Mouse (Mus musculus) midbrain, embryonic 11.5 days (tissue): ENCODE measurements around the gene Opcml. TPM values are rescaled to one million over a fixed set of nuclear protein-coding genes. Genes with fewer than 3 reads are reported as not detected.

Experiments used
- ATAC-seq: fragments of 200-750 bp; cut with Nextera tagmentation; 2 replicates; pipeline ENCODE4 v1.8.0; 2017; ENCODE audit warnings: moderate TSS enrichment, moderate library complexity; ENCODE audit not compliant: low FRiP score
- DNase-seq: peaks from one replicate; pipeline ENCODE4 v3.0.0; 2015; ENCODE audit warnings: low spot score; ENCODE audit errors: missing footprints
- H3K27ac ChIP-seq: fragments of 300-500 bp; sonication (generic); 2 replicates; pipeline ENCODE4 v1.5.1; 2014; ENCODE audit warnings: low read depth, low read length
- H3K27me3 ChIP-seq: fragments of 300-500 bp; sonication (generic); 2 replicates; pipeline ENCODE4 v1.6.1; 2014; ENCODE audit warnings: mild to moderate bottlenecking, low read length, moderate library complexity, mixed read lengths; ENCODE audit not compliant: control insufficient read depth, insufficient read depth
- H3K36me3 ChIP-seq: fragments of 300-500 bp; sonication (generic); 2 replicates; pipeline ENCODE4 v1.6.1; 2014; ENCODE audit warnings: mild to moderate bottlenecking, low read length, moderate library complexity, mixed read lengths; ENCODE audit not compliant: control insufficient read depth, insufficient read depth
- H3K4me1 ChIP-seq: fragments of 300-500 bp; sonication (generic); 2 replicates; pipeline ENCODE4 v1.6.1; 2014; ENCODE audit warnings: low read length; ENCODE audit not compliant: control insufficient read depth, insufficient read depth
- H3K4me2 ChIP-seq: fragments of 300-500 bp; sonication (generic); 2 replicates; pipeline ENCODE4 v1.6.1; 2014; ENCODE audit warnings: mild to moderate bottlenecking, moderate library complexity
- H3K4me3 ChIP-seq: fragments of 300-500 bp; sonication (generic); 2 replicates; pipeline ENCODE4 v1.5.1; 2014; ENCODE audit warnings: low read depth, low read length
- H3K9ac ChIP-seq: fragments of 300-500 bp; sonication (generic); 2 replicates; pipeline ENCODE4 v1.6.1; 2014; ENCODE audit warnings: low read length
- H3K9me3 ChIP-seq: fragments of 300-500 bp; sonication (generic); 2 replicates; pipeline ENCODE4 v1.6.1; 2016; ENCODE audit warnings: low read length; ENCODE audit not compliant: control insufficient read depth
- WGBS: fragments of 180-500 bp; shearing (Covaris S2); extraction: QIAGEN DNeasy Blood & Tissue Kit; methylation state at CpG from one replicate; pipeline ENCODE4 v1.1.7; 2014; 5-methylcytosine and 5-hydroxymethylcytosine counted together
- polyA plus RNA-seq: library from polyadenylated mRNA; unstranded; fragments of >200 nt; fragmentation: Nextera tagmentation; extraction: Ambion mirVana; gene quantifications from 2 replicates; pipeline ENCODE4 v1.2.1, GENCODE M21; 2014

The Opcml gene
- polyA plus RNA-seq, 1 experiment from 2014 or later = 3.2 TPM

GRCm38 (mm10) chr9:27963385-27963784 lies 172.8 kb downstream of the Opcml start:
- ATAC-seq = no peak
- no peak overlapping the region for H3K9ac ChIP-seq
- H3K4me1 ChIP-seq = no peaks in the 10 kb centered on the region
- H3K9me3 ChIP-seq = no peaks in the 10 kb centered on the region
- 77% methylated on average over 2 of the region's 2 CpGs for WGBS
- H3K27ac ChIP-seq = no peak overlapping the region
- no peak overlapping the region for H3K4me3 ChIP-seq
- no peaks in the 10 kb centered on the region for H3K27me3 ChIP-seq
- no peak for DNase-seq
- H3K36me3 ChIP-seq = no peaks in the 10 kb centered on the region
- H3K4me2 ChIP-seq = no peak overlapping the region

- H3K27ac ChIP-seq = no peak overlapping the region
- 84% methylated on average over 10 of the region's 10 CpGs for WGBS
- H3K9me3 ChIP-seq = no peaks in the 10 kb centered on the region
- no peaks in the 10 kb centered on the region for H3K36me3 ChIP-seq
- H3K9ac ChIP-seq = no peak overlapping the region
- no peak for DNase-seq
- no peaks in the 10 kb centered on the region for H3K27me3 ChIP-seq
- ATAC-seq = no peak
- no peaks in the 10 kb centered on the region for H3K4me1 ChIP-seq
- no peak overlapping the region for H3K4me3 ChIP-seq
- H3K4me2 ChIP-seq = no peak overlapping the region
These were observed 174.5 kb downstream of the Opcml start for GRCm38 (mm10) chr9:27964902-27965550.

GRCm38 (mm10) chr9:27968266-27968665 lies 177.7 kb downstream of the Opcml start:
- DNase-seq (no peak), ATAC-seq (no peak)
- H3K9me3 ChIP-seq = no peaks in the 10 kb centered on the region
- no peaks in the 10 kb centered on the region for H3K4me1 ChIP-seq
- H3K4me2 ChIP-seq = no peak overlapping the region
- H3K27ac ChIP-seq = no peak overlapping the region
- H3K36me3 ChIP-seq = no peaks in the 10 kb centered on the region
- no peak overlapping the region for H3K9ac ChIP-seq
- H3K4me3 ChIP-seq = no peak overlapping the region
- no peaks in the 10 kb centered on the region for H3K27me3 ChIP-seq

GRCm38 (mm10) chr9:27972293-27972692 lies 181.7 kb downstream of the Opcml start:
- no peaks in the 10 kb centered on the region for H3K36me3 ChIP-seq
- H3K27me3 ChIP-seq = no peaks in the 10 kb centered on the region
- H3K4me2 ChIP-seq = no peak overlapping the region
- no peaks in the 10 kb centered on the region for H3K9me3 ChIP-seq
- H3K4me3 ChIP-seq = no peak overlapping the region
- H3K4me1 ChIP-seq = no peaks in the 10 kb centered on the region
- H3K9ac ChIP-seq = no peak overlapping the region
- no peak for DNase-seq
- 86% methylated on average over 5 of the region's 5 CpGs for WGBS
- no peak for ATAC-seq
- no peak overlapping the region for H3K27ac ChIP-seq

GRCm38 (mm10) chr9:27982576-27982975 lies 192.0 kb downstream of the Opcml start:
- H3K4me1 ChIP-seq = no peaks in the 10 kb centered on the region
- ATAC-seq (no peak), DNase-seq (no peak)
- no peak overlapping the region for H3K27ac ChIP-seq
- H3K36me3 ChIP-seq = no peaks in the 10 kb centered on the region
- H3K4me3 ChIP-seq = no peak overlapping the region
- H3K9ac ChIP-seq = no peak overlapping the region
- H3K9me3 ChIP-seq = no peaks in the 10 kb centered on the region
- H3K27me3 ChIP-seq = no peaks in the 10 kb centered on the region
- H3K4me2 ChIP-seq = no peak overlapping the region

GRCm38 (mm10) chr9:27986604-27987588 lies 196.3 kb downstream of the Opcml start:
- no peaks in the 10 kb centered on the region for H3K4me1 ChIP-seq
- no peaks in the 10 kb centered on the region for H3K27me3 ChIP-seq
- ATAC-seq (no peak), DNase-seq (no peak)
- 88% methylated on average over 8 of the region's 8 CpGs for WGBS
- H3K4me2 ChIP-seq = no peak overlapping the region
- H3K4me3 ChIP-seq = no peak overlapping the region
- H3K9me3 ChIP-seq = no peaks in the 10 kb centered on the region
- no peak overlapping the region for H3K27ac ChIP-seq
- no peaks in the 10 kb centered on the region for H3K36me3 ChIP-seq
- H3K9ac ChIP-seq = no peak overlapping the region

- no peak for DNase-seq
- Histone ChIP-seq H3K4me3 (no peak overlapping the region), H3K27ac (no peak overlapping the region), H3K4me2 (no peak overlapping the region), H3K4me1 (no peaks in the 10 kb centered on the region), H3K9ac (no peak overlapping the region), H3K27me3 (no peaks in the 10 kb centered on the region), H3K36me3 (no peaks in the 10 kb centered on the region), H3K9me3 (no peaks in the 10 kb centered on the region)
- ATAC-seq = no peak
- 89% methylated on average over 4 of the region's 4 CpGs for WGBS
These were observed 201.0 kb downstream of the Opcml start for GRCm38 (mm10) chr9:27991611-27992010.

- H3K4me2 ChIP-seq = no peak overlapping the region
- H3K9me3 ChIP-seq = no peaks in the 10 kb centered on the region
- H3K9ac ChIP-seq = no peak overlapping the region
- no peak overlapping the region for H3K27ac ChIP-seq
- ATAC-seq (no peak), DNase-seq (no peak)
- H3K36me3 ChIP-seq = no peaks in the 10 kb centered on the region
- WGBS = 90% methylated on average over 7 of the region's 7 CpGs
- H3K4me3 ChIP-seq = no peak overlapping the region
- H3K27me3 ChIP-seq = no peaks in the 10 kb centered on the region
- no peaks in the 10 kb centered on the region; the same call in 1 of the 2 replicates for H3K4me1 ChIP-seq
These were observed 206.0 kb downstream of the Opcml start for GRCm38 (mm10) chr9:27996536-27996935.

GRCm38 (mm10) chr9:27998767-27999166 lies 208.2 kb downstream of the Opcml start:
- ATAC-seq = no peak
- no peak overlapping the region for H3K9ac ChIP-seq
- no peak overlapping the region for H3K4me2 ChIP-seq
- no peak overlapping the region for H3K4me3 ChIP-seq
- H3K27ac ChIP-seq = no peak overlapping the region
- H3K36me3 ChIP-seq = no peaks in the 10 kb centered on the region
- no peaks in the 10 kb centered on the region; the same call in 1 of the 2 replicates for H3K4me1 ChIP-seq
- no peaks in the 10 kb centered on the region for H3K27me3 ChIP-seq
- 52% methylated on average over 4 of the region's 4 CpGs for WGBS
- no peaks in the 10 kb centered on the region for H3K9me3 ChIP-seq
- no peak for DNase-seq
